Mouse (Mus musculus): ENCODE measurements around the gene Selplg. TPM values are rescaled to one million over a fixed set of nuclear protein-coding genes. Genes with fewer than 3 reads are reported as not detected.

Gene Selplg
- polyA plus RNA-seq, 1 experiment: 20.5 TPM

- no peak overlapping the region for H3K27ac ChIP-seq (ENCODE audit: insufficient read depth, low read depth, low read length)
- no peak for TF ChIP-seq CTCF (conservative IDR thresholded peaks at IDR 0.05; ENCODE audit: insufficient read depth, insufficient read length, low read depth, low read length)
- TF ChIP-seq POLR2A (IDR thresholded peaks at IDR 0.05; ENCODE audit: low read depth, low read length): no peak
Observed at GRCm38 (mm10) chr5:113836961-113837360, 4.5 kb upstream of the Selplg start.

DNA sequence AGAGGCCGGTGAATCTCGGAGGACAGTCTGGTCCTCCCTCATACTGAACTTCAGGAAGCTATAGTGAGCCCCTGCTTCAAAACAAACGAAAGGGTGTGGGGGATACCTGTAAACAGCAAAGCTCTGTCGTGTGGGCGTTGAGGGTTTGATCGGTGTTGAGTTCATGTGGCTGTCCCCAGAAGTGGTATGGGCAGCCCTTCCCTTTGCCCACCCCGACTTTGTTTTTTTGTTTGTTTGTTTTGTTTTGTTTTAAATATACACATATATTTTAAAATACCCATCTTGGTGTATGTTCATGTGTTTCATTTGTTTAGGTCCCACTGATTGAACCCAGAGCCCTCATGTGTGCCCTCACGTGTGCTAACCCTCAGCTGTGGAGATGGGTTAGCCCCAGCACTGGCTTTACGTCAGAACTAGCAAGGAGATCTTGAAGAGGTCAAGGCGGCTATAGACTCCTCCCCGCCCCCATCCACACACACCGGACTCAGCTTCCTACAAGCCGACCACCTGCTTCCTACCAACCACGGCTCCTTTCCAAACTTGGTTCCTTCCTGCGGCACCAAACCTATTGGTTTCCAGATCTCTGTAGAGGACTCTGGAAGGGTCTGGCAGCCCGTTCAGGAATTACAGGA is 988 bp upstream of the Selplg start:
- no peak overlapping the region for H3K4me3 ChIP-seq (ENCODE audit: insufficient read depth, low read depth, low read length)
- TF ChIP-seq POLR2A (IDR thresholded peaks at IDR 0.05; ENCODE audit: low read depth, low read length) (no peak), CTCF (conservative IDR thresholded peaks at IDR 0.05; ENCODE audit: insufficient read depth, insufficient read length, low read depth, low read length) (no peak)
- H3K36me3 ChIP-seq (ENCODE audit: control insufficient read depth, insufficient read depth, low read length): no peaks in the 10 kb centered on the region
- H3K4me1 ChIP-seq (ENCODE audit: control insufficient read depth, insufficient read depth, low read length): no peaks in the 10 kb centered on the region
- H3K27ac ChIP-seq (ENCODE audit: insufficient read depth, low read depth, low read length): no peak overlapping the region
- DNase-seq: no peak
- H3K27me3 ChIP-seq (replicated peaks; ENCODE audit: control insufficient read depth, insufficient read depth, low read length): no peaks in the 10 kb centered on the region
- WGBS: 52% methylated on average over 16 of the region's 16 CpGs

More at GRCm38 (mm10) chr5:113836961-113837360, 4.5 kb upstream of the Selplg start:
- no peaks in the 10 kb centered on the region for H3K4me1 ChIP-seq (ENCODE audit: control insufficient read depth, insufficient read depth, low read length)
- 42% methylated on average over 10 of the region's 10 CpGs for WGBS
- no peak overlapping the region for H3K4me3 ChIP-seq (ENCODE audit: insufficient read depth, low read depth, low read length)
- no peaks in the 10 kb centered on the region for H3K27me3 ChIP-seq (replicated peaks; ENCODE audit: control insufficient read depth, insufficient read depth, low read length)
- no peaks in the 10 kb centered on the region for H3K36me3 ChIP-seq (ENCODE audit: control insufficient read depth, insufficient read depth, low read length)
- DNase-seq: no peak

DNA sequence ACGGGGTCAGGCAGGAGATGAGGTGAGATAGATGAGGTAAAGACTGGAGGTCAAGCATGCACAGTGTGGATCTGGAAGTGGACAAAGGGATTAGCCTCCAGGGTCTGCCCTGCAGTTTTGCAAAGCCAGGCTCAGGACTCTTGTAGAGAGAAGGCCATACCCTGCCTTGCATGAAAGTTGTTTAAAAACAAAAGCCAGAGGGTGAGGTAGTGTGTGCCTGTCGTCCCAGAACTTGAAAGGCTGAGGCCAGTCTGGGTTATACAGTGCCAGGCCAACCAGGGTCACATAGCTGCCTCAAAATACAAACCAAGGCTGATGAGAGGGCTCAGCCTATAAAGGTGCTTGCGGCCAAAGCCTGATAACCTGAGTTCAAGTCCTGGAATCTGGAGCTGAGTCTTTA is 703 bp downstream of the Selplg start:
- no peak for TF ChIP-seq CTCF (conservative IDR thresholded peaks at IDR 0.05; ENCODE audit: insufficient read depth, insufficient read length, low read depth, low read length)
- no peak for TF ChIP-seq POLR2A (IDR thresholded peaks at IDR 0.05; ENCODE audit: low read depth, low read length)
- no peaks in the 10 kb centered on the region for H3K36me3 ChIP-seq (ENCODE audit: control insufficient read depth, insufficient read depth, low read length)
- H3K27ac ChIP-seq (ENCODE audit: insufficient read depth, low read depth, low read length): no peak overlapping the region
- WGBS: 71% methylated on average over 3 of the region's 3 CpGs
- no peak overlapping the region for H3K4me3 ChIP-seq (ENCODE audit: insufficient read depth, low read depth, low read length)
- H3K4me1 ChIP-seq (ENCODE audit: control insufficient read depth, insufficient read depth, low read length): no peaks in the 10 kb centered on the region
- no peak for DNase-seq
- H3K27me3 ChIP-seq (replicated peaks; ENCODE audit: control insufficient read depth, insufficient read depth, low read length): no peaks in the 10 kb centered on the region

DNA sequence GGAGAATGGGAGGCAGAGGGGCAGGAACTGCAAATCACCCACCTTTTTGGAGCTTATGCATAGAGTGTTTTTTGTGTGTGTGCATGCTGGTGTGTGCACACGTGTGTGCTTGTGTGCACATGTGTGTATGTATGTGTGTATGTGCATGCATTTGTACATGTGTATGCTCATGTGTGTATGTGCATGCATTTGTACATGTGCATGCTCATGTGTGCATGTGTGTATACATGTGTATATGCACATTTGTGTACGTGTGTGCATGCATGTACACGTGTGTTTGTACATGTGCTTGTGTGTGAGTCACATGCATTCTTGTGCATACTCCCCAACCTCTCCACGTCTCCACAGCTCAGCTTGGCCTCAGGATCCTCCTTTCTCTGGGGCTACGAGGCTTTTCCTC is 1.6 kb downstream of the Selplg start:
- Histone ChIP-seq H3K36me3 (ENCODE audit: control insufficient read depth, insufficient read depth, low read length) (no peaks in the 10 kb centered on the region), H3K27me3 (replicated peaks; ENCODE audit: control insufficient read depth, insufficient read depth, low read length) (no peaks in the 10 kb centered on the region), H3K27ac (ENCODE audit: insufficient read depth, low read depth, low read length) (no peak overlapping the region), H3K4me3 (ENCODE audit: insufficient read depth, low read depth, low read length) (no peak overlapping the region), H3K4me1 (ENCODE audit: control insufficient read depth, insufficient read depth, low read length) (no peaks in the 10 kb centered on the region)
- TF ChIP-seq POLR2A (IDR thresholded peaks at IDR 0.05; ENCODE audit: low read depth, low read length) (no peak), CTCF (conservative IDR thresholded peaks at IDR 0.05; ENCODE audit: insufficient read depth, insufficient read length, low read depth, low read length) (no peak)
- DNase-seq: no peak
- 91% methylated on average over 5 of the region's 5 CpGs for WGBS

DNA sequence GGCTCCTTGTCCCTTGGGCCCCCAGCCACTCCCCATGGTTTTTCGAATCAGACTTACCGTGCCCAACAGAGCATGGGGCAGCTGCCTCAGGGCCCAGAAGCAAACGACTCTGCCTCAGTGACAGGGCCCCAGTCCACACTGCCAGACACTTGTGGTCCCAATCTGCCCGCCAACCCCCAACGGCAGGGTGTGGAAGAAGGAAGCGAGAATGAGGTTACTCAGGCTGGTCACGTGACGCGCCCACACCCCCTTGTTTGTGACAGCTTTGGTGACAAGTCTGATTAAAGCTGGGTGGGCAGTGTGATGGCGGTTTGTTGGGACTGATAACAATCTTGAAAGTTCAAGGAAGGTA is 2.2 kb downstream of the Selplg start:
- H3K27ac ChIP-seq (ENCODE audit: insufficient read depth, low read depth, low read length): no peak overlapping the region

DNA sequence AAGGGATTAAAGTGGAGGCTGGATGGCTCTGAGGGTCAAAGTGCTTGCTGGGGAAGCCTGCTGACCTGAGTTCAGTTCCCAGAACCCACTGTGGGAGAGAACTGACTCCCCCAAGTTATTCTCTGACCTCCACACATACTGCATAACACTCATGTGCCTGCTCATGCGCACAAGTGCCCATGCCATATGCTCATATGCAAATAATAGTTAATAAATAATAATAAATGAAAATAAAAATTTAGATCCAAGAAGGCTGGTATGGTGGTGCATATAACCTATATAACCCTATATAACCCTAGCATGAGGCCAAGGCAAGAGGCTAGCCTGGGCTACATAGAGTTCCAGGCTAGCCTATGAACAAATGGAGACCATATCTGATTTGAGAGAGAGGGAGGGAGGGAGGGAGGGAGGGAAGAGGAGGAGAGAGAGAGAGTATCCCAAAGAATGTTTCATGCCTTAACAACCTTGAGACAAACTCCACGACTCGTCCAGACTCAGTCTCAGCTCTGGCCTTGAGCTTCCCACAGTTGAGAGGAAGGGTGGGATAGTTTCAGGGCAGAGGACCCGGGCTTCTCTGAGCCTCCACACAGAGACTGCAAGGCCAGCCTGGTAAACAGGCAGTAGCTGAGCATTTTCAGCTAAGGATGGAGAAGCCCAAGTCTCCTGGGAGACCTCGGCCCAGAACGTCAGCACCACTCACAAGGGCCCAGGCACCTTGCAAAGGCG is 2.7 kb downstream of the Selplg start:
- Histone ChIP-seq H3K36me3 (ENCODE audit: control insufficient read depth, insufficient read depth, low read length) (no peaks in the 10 kb centered on the region), H3K27ac (ENCODE audit: insufficient read depth, low read depth, low read length) (no peak overlapping the region), H3K27me3 (replicated peaks; ENCODE audit: control insufficient read depth, insufficient read depth, low read length) (no peaks in the 10 kb centered on the region), H3K4me3 (ENCODE audit: insufficient read depth, low read depth, low read length) (0 out of 2 replicates have a peak overlapping the region, but pooled peaks have one; percentile 1), H3K4me1 (ENCODE audit: control insufficient read depth, insufficient read depth, low read length) (no peaks in the 10 kb centered on the region)
- TF ChIP-seq CTCF (conservative IDR thresholded peaks at IDR 0.05; ENCODE audit: insufficient read depth, insufficient read length, low read depth, low read length): no peak
- no peak for TF ChIP-seq POLR2A (IDR thresholded peaks at IDR 0.05; ENCODE audit: low read depth, low read length)
- WGBS: 80% methylated on average over 7 of the region's 7 CpGs
- DNase-seq: no peak

More for the DNA sequence above, 2.2 kb downstream of the Selplg start:
- Histone ChIP-seq H3K4me1 (ENCODE audit: control insufficient read depth, insufficient read depth, low read length) (no peaks in the 10 kb centered on the region), H3K27me3 (replicated peaks; ENCODE audit: control insufficient read depth, insufficient read depth, low read length) (no peaks in the 10 kb centered on the region), H3K4me3 (ENCODE audit: insufficient read depth, low read depth, low read length) (0 out of 2 replicates have a peak overlapping the region, but pooled peaks have one; percentile 1), H3K36me3 (ENCODE audit: control insufficient read depth, insufficient read depth, low read length) (no peaks in the 10 kb centered on the region)
- DNase-seq: peak; percentile 32
- 66% methylated on average over 10 of the region's 10 CpGs for WGBS
- TF ChIP-seq CTCF (conservative IDR thresholded peaks at IDR 0.05; ENCODE audit: insufficient read depth, insufficient read length, low read depth, low read length): no peak
- TF ChIP-seq POLR2A (IDR thresholded peaks at IDR 0.05; ENCODE audit: low read depth, low read length): no peak

GRCm38 (mm10) chr5:113828481-113828880 is 4.0 kb downstream of the Selplg start:
- 55% methylated on average over 7 of the region's 7 CpGs for WGBS
- H3K4me3 ChIP-seq (ENCODE audit: insufficient read depth, low read depth, low read length): no peak overlapping the region

More at GRCm38 (mm10) chr5:113828481-113828880, 4.0 kb downstream of the Selplg start:
- H3K4me1 ChIP-seq (ENCODE audit: control insufficient read depth, insufficient read depth, low read length): no peaks in the 10 kb centered on the region
- H3K27me3 ChIP-seq (replicated peaks; ENCODE audit: control insufficient read depth, insufficient read depth, low read length): no peaks in the 10 kb centered on the region
- DNase-seq: no peak
- TF ChIP-seq CTCF (conservative IDR thresholded peaks at IDR 0.05; ENCODE audit: insufficient read depth, insufficient read length, low read depth, low read length): no peak
- H3K27ac ChIP-seq (ENCODE audit: insufficient read depth, low read depth, low read length): no peak overlapping the region
- no peaks in the 10 kb centered on the region for H3K36me3 ChIP-seq (ENCODE audit: control insufficient read depth, insufficient read depth, low read length)

All from kidney, adult 2 months (tissue).